Mouse (Mus musculus) midbrain, embryonic 11.5 days (tissue): Measurements from ENCODE around the gene Gosr1. TPM values are rescaled to one million over a fixed set of nuclear protein-coding genes. Genes with fewer than 3 reads are reported as not detected.

Experiments used
- ATAC-seq: fragments of 200-750 bp; cut with Nextera tagmentation; 2 replicates; pipeline ENCODE4 v1.8.0; 2017; ENCODE audit warnings: moderate TSS enrichment, moderate library complexity; ENCODE audit not compliant: low FRiP score
- DNase-seq: peaks from one replicate; pipeline ENCODE4 v3.0.0; 2015; ENCODE audit warnings: low spot score; ENCODE audit errors: missing footprints
- H3K27ac ChIP-seq: fragments of 300-500 bp; sonication (generic); 2 replicates; pipeline ENCODE4 v1.5.1; 2014; ENCODE audit warnings: low read depth, low read length
- H3K27me3 ChIP-seq: fragments of 300-500 bp; sonication (generic); 2 replicates; pipeline ENCODE4 v1.6.1; 2014; ENCODE audit warnings: mild to moderate bottlenecking, low read length, moderate library complexity, mixed read lengths; ENCODE audit not compliant: control insufficient read depth, insufficient read depth
- H3K36me3 ChIP-seq: fragments of 300-500 bp; sonication (generic); 2 replicates; pipeline ENCODE4 v1.6.1; 2014; ENCODE audit warnings: mild to moderate bottlenecking, low read length, moderate library complexity, mixed read lengths; ENCODE audit not compliant: control insufficient read depth, insufficient read depth
- H3K4me1 ChIP-seq: fragments of 300-500 bp; sonication (generic); 2 replicates; pipeline ENCODE4 v1.6.1; 2014; ENCODE audit warnings: low read length; ENCODE audit not compliant: control insufficient read depth, insufficient read depth
- H3K4me2 ChIP-seq: fragments of 300-500 bp; sonication (generic); 2 replicates; pipeline ENCODE4 v1.6.1; 2014; ENCODE audit warnings: mild to moderate bottlenecking, moderate library complexity
- H3K4me3 ChIP-seq: fragments of 300-500 bp; sonication (generic); 2 replicates; pipeline ENCODE4 v1.5.1; 2014; ENCODE audit warnings: low read depth, low read length
- H3K9ac ChIP-seq: fragments of 300-500 bp; sonication (generic); 2 replicates; pipeline ENCODE4 v1.6.1; 2014; ENCODE audit warnings: low read length
- H3K9me3 ChIP-seq: fragments of 300-500 bp; sonication (generic); 2 replicates; pipeline ENCODE4 v1.6.1; 2016; ENCODE audit warnings: low read length; ENCODE audit not compliant: control insufficient read depth
- WGBS: fragments of 180-500 bp; shearing (Covaris S2); extraction: QIAGEN DNeasy Blood & Tissue Kit; methylation state at CpG from one replicate; pipeline ENCODE4 v1.1.7; 2014; 5-methylcytosine and 5-hydroxymethylcytosine counted together
- polyA plus RNA-seq: library from polyadenylated mRNA; unstranded; fragments of >200 nt; fragmentation: Nextera tagmentation; extraction: Ambion mirVana; gene quantifications from 2 replicates; pipeline ENCODE4 v1.2.1, GENCODE M21; 2014

Gene Gosr1
- polyA plus RNA-seq, 1 experiment from 2014 or later, result 29.3 TPM

GRCm38 (mm10) chr11:76797236-76797635 is 33.9 kb upstream of the Gosr1 start:
- WGBS, result 96% methylated on average over 6 of the region's 6 CpGs
- peaks cover 5% of the 10 kb centered on the region; the same call in 1 of the 2 replicates for H3K36me3 ChIP-seq

DNA sequence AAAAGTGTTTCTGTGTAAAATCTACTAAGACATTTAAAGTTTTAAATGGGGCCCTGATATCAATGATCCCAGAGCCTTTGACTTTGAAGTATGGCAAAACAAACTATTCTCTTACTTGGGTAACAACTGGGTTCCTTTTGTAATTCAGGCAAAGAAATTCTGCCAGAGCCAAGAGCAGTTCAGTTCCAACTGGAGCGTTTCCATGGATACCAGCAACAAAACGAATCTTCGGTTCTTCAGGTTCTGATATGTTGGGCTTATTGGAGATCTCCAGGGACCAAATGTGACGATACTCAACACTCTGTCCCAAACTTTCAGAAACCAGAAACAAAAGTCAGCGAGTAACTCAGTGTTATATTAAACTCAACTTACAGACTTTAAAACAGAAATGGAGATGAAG is 31.9 kb upstream of the Gosr1 start:
- Histone ChIP-seq H3K9me3 (no peaks in the 10 kb centered on the region), H3K36me3 (peaks cover 5% of the 10 kb centered on the region; the same call in 1 of the 2 replicates), H3K4me1 (no peaks in the 10 kb centered on the region), H3K4me2 (no peak overlapping the region), H3K4me3 (no peak overlapping the region), H3K9ac (no peak overlapping the region), H3K27ac (no peak overlapping the region), H3K27me3 (no peaks in the 10 kb centered on the region)
- WGBS, result 93% methylated on average over 5 of the region's 5 CpGs
- DNase-seq (no peak), ATAC-seq (no peak)

More at GRCm38 (mm10) chr11:76797236-76797635, 33.9 kb upstream of the Gosr1 start:
- Histone ChIP-seq H3K9ac (no peak overlapping the region), H3K27ac (no peak overlapping the region), H3K27me3 (no peaks in the 10 kb centered on the region), H3K4me3 (no peak overlapping the region), H3K4me1 (no peaks in the 10 kb centered on the region), H3K4me2 (no peak overlapping the region), H3K9me3 (no peaks in the 10 kb centered on the region)
- ATAC-seq (no peak), DNase-seq (no peak)

DNA sequence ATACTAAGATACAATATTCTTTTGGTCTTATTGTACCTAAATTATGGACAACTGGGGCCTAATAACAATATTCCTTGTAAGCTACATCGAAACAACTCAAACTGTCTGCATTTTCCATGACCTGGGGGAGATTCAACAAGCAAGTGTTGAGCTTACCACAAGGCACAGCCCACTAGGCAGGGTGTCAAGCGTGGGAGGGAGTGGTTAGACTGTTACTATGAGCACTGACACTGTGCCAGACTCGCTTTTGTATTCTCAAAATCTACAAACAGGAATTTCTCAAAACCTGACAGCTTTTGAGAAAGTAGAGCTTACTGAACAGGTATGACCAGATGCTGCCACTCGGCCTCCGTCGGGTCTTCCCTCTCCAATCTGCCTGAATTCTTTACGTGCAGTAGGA is 28.0 kb upstream of the Gosr1 start:
- ATAC-seq (no peak), DNase-seq (no peak)
- H3K27ac ChIP-seq, result no peak overlapping the region
- H3K36me3 ChIP-seq, result no peaks in the 10 kb centered on the region
- H3K4me3 ChIP-seq, result no peak overlapping the region
- no peaks in the 10 kb centered on the region for H3K4me1 ChIP-seq
- no peaks in the 10 kb centered on the region for H3K27me3 ChIP-seq
- no peak overlapping the region for H3K9ac ChIP-seq
- H3K4me2 ChIP-seq, result no peak overlapping the region
- 95% methylated on average over 7 of the region's 7 CpGs for WGBS
- no peaks in the 10 kb centered on the region for H3K9me3 ChIP-seq

- Histone ChIP-seq H3K36me3 (no peaks in the 10 kb centered on the region), H3K4me3 (no peak overlapping the region), H3K9me3 (no peaks in the 10 kb centered on the region), H3K9ac (no peak overlapping the region), H3K27me3 (no peaks in the 10 kb centered on the region), H3K27ac (no peak overlapping the region), H3K4me2 (no peak overlapping the region), H3K4me1 (no peaks in the 10 kb centered on the region)
- ATAC-seq (no peak), DNase-seq (peak; percentile 86)
- WGBS, result 97% methylated on average over 1 of the region's 1 CpGs
Observed at GRCm38 (mm10) chr11:76789252-76789651, 25.9 kb upstream of the Gosr1 start.

DNA sequence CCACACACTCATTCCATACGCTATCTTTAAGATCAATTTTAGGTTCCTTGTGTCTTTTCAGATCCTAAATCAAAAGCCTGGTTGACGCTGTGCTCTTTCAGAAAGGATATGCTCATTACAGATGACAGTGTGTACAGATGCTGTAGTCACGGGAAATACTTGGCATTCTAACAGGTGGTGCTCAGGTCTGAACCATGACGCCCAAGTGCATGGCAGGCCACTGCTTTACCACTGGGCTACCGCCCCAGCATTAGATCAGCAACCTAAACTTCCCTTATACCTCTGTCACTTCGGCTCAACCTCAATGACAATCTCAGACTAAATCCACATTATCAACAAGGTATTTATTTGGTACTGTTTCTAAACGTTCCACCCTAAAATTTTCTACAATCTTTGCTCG is 12.2 kb upstream of the Gosr1 start:
- Histone ChIP-seq H3K4me2 (no peak overlapping the region), H3K4me1 (no peaks in the 10 kb centered on the region), H3K27me3 (no peaks in the 10 kb centered on the region), H3K4me3 (no peak overlapping the region), H3K9me3 (no peaks in the 10 kb centered on the region), H3K36me3 (no peaks in the 10 kb centered on the region), H3K27ac (no peak overlapping the region), H3K9ac (no peak overlapping the region)
- DNase-seq (no peak), ATAC-seq (no peak)
- 83% methylated on average over 8 of the region's 8 CpGs for WGBS

DNA sequence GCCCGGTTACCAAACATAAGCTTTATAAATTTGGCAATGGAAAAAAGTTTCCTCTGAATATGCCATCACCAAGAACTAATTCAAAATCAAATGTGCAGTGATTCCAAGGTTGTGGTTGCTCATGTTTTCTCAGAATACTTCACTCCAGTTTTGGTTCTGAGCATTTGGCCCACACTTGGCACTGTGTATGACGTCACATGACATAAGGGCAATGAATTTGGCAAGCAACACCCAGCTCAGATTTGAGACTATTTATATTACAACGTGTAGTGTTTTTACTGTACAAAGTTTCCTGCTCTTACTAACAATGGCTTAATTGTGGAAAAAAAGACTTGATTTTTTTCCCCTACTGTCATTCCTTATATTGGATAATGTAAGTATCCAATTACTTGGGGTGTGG is 10.4 kb upstream of the Gosr1 start:
- 88% methylated on average over 3 of the region's 3 CpGs for WGBS
- H3K27ac ChIP-seq, result no peak overlapping the region
- H3K4me2 ChIP-seq, result no peak overlapping the region
- ATAC-seq (no peak), DNase-seq (no peak)
- H3K4me3 ChIP-seq, result no peak overlapping the region
- no peak overlapping the region for H3K9ac ChIP-seq
- no peaks in the 10 kb centered on the region for H3K4me1 ChIP-seq
- no peaks in the 10 kb centered on the region for H3K27me3 ChIP-seq
- no peaks in the 10 kb centered on the region for H3K9me3 ChIP-seq
- H3K36me3 ChIP-seq, result no peaks in the 10 kb centered on the region

GRCm38 (mm10) chr11:76770566-76770965 is 7.2 kb upstream of the Gosr1 start:
- no peak overlapping the region for H3K4me2 ChIP-seq
- H3K9ac ChIP-seq, result no peak overlapping the region
- H3K4me3 ChIP-seq, result no peak overlapping the region
- no peaks in the 10 kb centered on the region for H3K4me1 ChIP-seq
- no peak for DNase-seq
- no peak overlapping the region for H3K27ac ChIP-seq
- H3K9me3 ChIP-seq, result no peaks in the 10 kb centered on the region
- 94% methylated on average over 5 of the region's 5 CpGs for WGBS
- H3K36me3 ChIP-seq, result no peaks in the 10 kb centered on the region
- ATAC-seq, result no peak
- H3K27me3 ChIP-seq, result no peaks in the 10 kb centered on the region

- H3K9me3 ChIP-seq, result no peaks in the 10 kb centered on the region
- peak; percentile 68; the same call in 1 of the 2 replicates for ATAC-seq
- 23% methylated on average over 4 of the region's 4 CpGs for WGBS
Observed at GRCm38 (mm10) chr11:76763741-76764122, 353 bp upstream of the Gosr1 start.

DNA sequence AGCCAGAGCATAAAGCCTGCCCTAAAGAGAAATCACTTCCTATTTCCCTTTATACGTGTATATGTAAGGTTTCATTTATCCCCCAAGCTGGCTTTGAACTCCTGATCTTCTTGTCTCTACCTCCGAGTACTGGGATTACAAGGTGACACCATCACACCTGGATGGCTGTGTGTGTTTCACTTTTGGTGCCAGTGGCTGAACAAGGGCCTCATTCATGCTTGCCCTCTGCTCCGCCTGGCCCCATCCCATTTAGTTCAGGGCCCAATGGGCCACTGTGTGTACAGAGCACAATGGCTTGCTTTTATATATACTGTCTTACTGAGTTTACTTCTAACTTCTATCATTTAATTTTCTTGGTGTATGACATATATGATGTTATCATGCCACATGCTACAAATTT is 11.1 kb downstream of the Gosr1 start:
- 99% methylated on average over 3 of the region's 3 CpGs for WGBS
- Histone ChIP-seq H3K36me3 (peaks cover 14% of the 10 kb centered on the region; the same call in 1 of the 2 replicates), H3K4me1 (no peaks in the 10 kb centered on the region)

More at GRCm38 (mm10) chr11:76763741-76764122, 353 bp upstream of the Gosr1 start:
- DNase-seq, result no peak
- Histone ChIP-seq H3K27ac (no peak overlapping the region), H3K9ac (no peak overlapping the region), H3K4me3 (peak overlapping the region; percentile 73; the same call in 1 of the 2 replicates), H3K27me3 (no peaks in the 10 kb centered on the region), H3K4me1 (peaks cover 2% of the 10 kb centered on the region; the same call in 1 of the 2 replicates), H3K36me3 (peaks cover 9% of the 10 kb centered on the region), H3K4me2 (peak overlapping the region; percentile 12; the same call in 1 of the 2 replicates)

More for the DNA sequence above, 11.1 kb downstream of the Gosr1 start:
- no peak overlapping the region for H3K4me3 ChIP-seq
- no peak for ATAC-seq
- no peak overlapping the region for H3K4me2 ChIP-seq
- H3K9ac ChIP-seq, result no peak overlapping the region
- no peak overlapping the region for H3K27ac ChIP-seq
- H3K27me3 ChIP-seq, result no peaks in the 10 kb centered on the region
- no peaks in the 10 kb centered on the region for H3K9me3 ChIP-seq
- no peak for DNase-seq
